Comparison of ENCODE assay signal across 13 mouse cellular contexts in the genomic region with DNA sequence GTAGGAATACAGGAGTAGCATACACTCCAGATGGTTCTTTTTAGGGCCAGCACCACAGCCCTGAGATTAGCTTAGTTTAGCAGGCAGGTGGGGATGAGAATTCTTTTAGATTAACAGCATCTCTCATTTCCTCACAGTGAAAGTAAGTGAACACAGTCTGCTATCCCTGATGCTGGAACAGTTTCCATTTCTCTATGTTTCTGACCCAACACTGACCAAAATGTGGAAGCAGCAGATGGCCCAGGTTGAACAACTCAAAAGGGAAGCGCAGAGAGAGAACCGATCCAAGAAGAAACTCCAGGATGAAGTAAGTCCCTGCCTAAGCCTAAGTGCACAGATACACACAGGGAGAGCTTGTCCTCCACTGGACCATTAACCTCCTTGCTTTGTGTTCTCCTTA. TPM values are rescaled to one million over a fixed set of nuclear protein-coding genes. Genes with fewer than 3 reads are reported as not detected.
A peak's percentile ranks its signal among the peaks of the same experiment; 100 is the strongest.
DNase-seq lines count a peak whose midpoint lies in the region; TF ChIP-seq lines count a peak whose summit lies in the region.
"Had no signal": no experiment of that assay in that cellular context is flagged by ENCODE, and none has a peak within 500 bp of the region (broad histone marks: within the 10 kb centered on the region; RNA-seq: fewer than 3 reads in every experiment).

No protein-coding gene starts in this region.

- intact Hi-C loops in heart, postnatal 14 days (cut with DNase I): no loop called here

- TF ChIP-seq CTCF in layer of hippocampus, adult 2 months (conservative IDR thresholded peaks at IDR 0.05): no peak

- peak; percentile 61 for DNase-seq in cerebellum, adult 11-12 months
- DNase-seq in cerebellum, adult 9-11 months: no peak
- DNase-seq in heart, adult 11 months: peak; percentile 76
- no peak for DNase-seq in heart, postnatal 14 days
- DNase-seq in layer of hippocampus, adult 2 months (ENCODE audit: low spot score in 2 of 2): no peak
- no peak for DNase-seq in layer of hippocampus, postnatal 36 days
- DNase-seq in B cell, adult 2 months: no peak
- DNase-seq: adrenal gland, adult 2 months; adrenal gland, postnatal 25 days; gastrocnemius, postnatal 14 days; heart, postnatal 36 days had no signal

- no peak overlapping the region for H3K4me3 ChIP-seq in layer of hippocampus, adult 2 months
- H3K4me3 ChIP-seq: forebrain, embryonic 15.5 days; heart, embryonic 12.5 days had no signal

- H3K27ac ChIP-seq in layer of hippocampus, adult 2 months: peak overlapping the region; percentile 62
- H3K27ac ChIP-seq: forebrain, embryonic 15.5 days had no signal

RNA-seq across cellular contexts. Expression of a gene that starts 26.3 kb away (rescaled TPM):
- 1 to 10 TPM; 8.2 to 8.3 TPM for total RNA-seq in heart, postnatal 14 days (2021)
- 10 to 100 TPM; 13.6 to 18.8 TPM for total RNA-seq in layer of hippocampus, adult 2 months (2021)
- total RNA-seq in layer of hippocampus, postnatal 36 days (2021): 10 to 100 TPM; 10.4 to 14.9 TPM

RNA-seq across cellular contexts. Expression of a gene that starts 26.3 kb away (rescaled TPM):
- 100 to 1,000 TPM; 425 to 428 TPM for total RNA-seq in heart, postnatal 14 days (2021)
- 100 to 1,000 TPM; 779 to 834 TPM for total RNA-seq in layer of hippocampus, adult 2 months (2021)
- total RNA-seq in layer of hippocampus, postnatal 36 days (2021): 100 to 1,000 TPM; 814 to 831 TPM

RNA-seq across cellular contexts. Expression of a gene that starts 36.0 kb away (rescaled TPM):
- total RNA-seq in heart, postnatal 14 days (2021): 1 to 10 TPM; 3.8 to 4.1 TPM
- 1 to 10 TPM; 3.1 to 5.0 TPM for total RNA-seq in layer of hippocampus, adult 2 months (2021)
- 1 to 10 TPM; 4.8 to 5.1 TPM for total RNA-seq in layer of hippocampus, postnatal 36 days (2021)

Comparison
In these comparisons a context has a peak if more than half of its experiments do, and no peak if none do; other contexts are left out.
1. DNase-seq: peak in cerebellum, adult 11-12 months (single experiment) and heart, adult 11 months (single experiment); none in cerebellum, adult 9-11 months (single experiment), heart, postnatal 14 days (0 of 2), layer of hippocampus, adult 2 months (0 of 2), layer of hippocampus, postnatal 36 days (0 of 2) and B cell, adult 2 months (0 of 2).